Mouse (Mus musculus) intestine, embryonic 16.5 days (tissue): Measurements from ENCODE around the gene Gpbp1. TPM values are rescaled to one million over a fixed set of nuclear protein-coding genes. Genes with fewer than 3 reads are reported as not detected.

Experiments
- ATAC-seq: fragments of 200-750 bp; cut with Nextera tagmentation; 2 replicates; pipeline ENCODE4 v1.8.0; 2017; ENCODE audit warnings: moderate TSS enrichment, moderate library complexity
- H3K27ac ChIP-seq: fragments of 300-500 bp; sonication (generic); 2 replicates; pipeline ENCODE4 v1.5.1; 2014; ENCODE audit warnings: mild to moderate bottlenecking, low read length
- H3K27me3 ChIP-seq: fragments of 300-500 bp; sonication (generic); replicated peaks from 2 replicates; pipeline ENCODE4 v1.6.1; 2014; ENCODE audit warnings: low read length, control low read depth, mixed read lengths; ENCODE audit not compliant: control insufficient read depth, insufficient read depth
- H3K36me3 ChIP-seq: fragments of 300-500 bp; sonication (generic); 2 replicates; pipeline ENCODE4 v1.6.1; 2014; ENCODE audit warnings: low read length, control low read depth; ENCODE audit not compliant: control insufficient read depth, insufficient read depth
- H3K4me1 ChIP-seq: fragments of 300-500 bp; sonication (generic); 2 replicates; pipeline ENCODE4 v1.6.1; 2014; ENCODE audit warnings: low read length, control low read depth, mixed read lengths; ENCODE audit not compliant: control insufficient read depth, insufficient read depth
- H3K4me2 ChIP-seq: fragments of 300-500 bp; sonication (generic); 2 replicates; pipeline ENCODE4 v1.6.1; 2014; ENCODE audit warnings: low read depth, low read length, control low read depth
- H3K4me3 ChIP-seq: fragments of 300-500 bp; sonication (generic); 2 replicates; pipeline ENCODE4 v1.5.1; 2014; ENCODE audit warnings: mild to moderate bottlenecking, low read length
- H3K9ac ChIP-seq: fragments of 300-500 bp; sonication (generic); 2 replicates; pipeline ENCODE4 v1.6.1; 2014; ENCODE audit warnings: low read depth, low read length
- H3K9me3 ChIP-seq: fragments of 300-500 bp; sonication (generic); 2 replicates; pipeline ENCODE4 v1.6.1; 2016; ENCODE audit warnings: low read length, control low read depth; ENCODE audit not compliant: control insufficient read depth
- WGBS: fragments of 180-500 bp; shearing (Covaris S2); extraction: QIAGEN DNeasy Blood & Tissue Kit; methylation state at CpG from one replicate; pipeline ENCODE4 v1.1.7; 2014; 5-methylcytosine and 5-hydroxymethylcytosine counted together
- polyA plus RNA-seq: library from polyadenylated mRNA; unstranded; fragments of >200 nt; fragmentation: Nextera tagmentation; extraction: Ambion mirVana; gene quantifications from 2 replicates; pipeline ENCODE4 v1.2.1, GENCODE M21; 2015

Gene Gpbp1
- polyA plus RNA-seq, 1 experiment from 2014 or later: 63.0 TPM

DNA sequence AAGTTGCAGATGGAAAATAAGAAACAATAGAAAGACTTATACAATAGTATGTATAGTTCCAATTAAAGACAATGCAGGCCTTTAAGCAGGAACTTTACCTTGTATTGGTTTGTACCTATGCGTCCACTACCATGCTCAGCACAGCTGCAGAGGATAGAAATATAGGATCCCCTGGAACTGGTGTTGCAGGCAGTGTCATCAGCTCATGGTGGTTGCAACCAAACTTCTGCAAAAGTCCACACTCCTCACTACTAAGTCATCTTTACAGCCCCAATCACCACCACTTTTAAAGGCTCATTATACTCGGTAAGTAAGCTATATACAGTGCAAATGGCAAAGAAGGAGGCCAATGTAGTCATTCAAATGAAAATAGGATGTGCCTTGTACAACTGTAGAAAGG is 12.2 kb downstream of the Gpbp1 start:
- Histone ChIP-seq H3K4me2 (no peak overlapping the region), H3K27ac (no peak overlapping the region), H3K27me3 (no peaks in the 10 kb centered on the region), H3K36me3 (0 out of 2 replicates have a peak, but pooled peaks cover 2% of the 10 kb centered on the region), H3K9ac (no peak overlapping the region), H3K4me1 (peaks cover 6% of the 10 kb centered on the region), H3K9me3 (no peaks in the 10 kb centered on the region), H3K4me3 (no peak overlapping the region)
- ATAC-seq: no peak
- 84% methylated on average over 2 of the region's 2 CpGs for WGBS

DNA sequence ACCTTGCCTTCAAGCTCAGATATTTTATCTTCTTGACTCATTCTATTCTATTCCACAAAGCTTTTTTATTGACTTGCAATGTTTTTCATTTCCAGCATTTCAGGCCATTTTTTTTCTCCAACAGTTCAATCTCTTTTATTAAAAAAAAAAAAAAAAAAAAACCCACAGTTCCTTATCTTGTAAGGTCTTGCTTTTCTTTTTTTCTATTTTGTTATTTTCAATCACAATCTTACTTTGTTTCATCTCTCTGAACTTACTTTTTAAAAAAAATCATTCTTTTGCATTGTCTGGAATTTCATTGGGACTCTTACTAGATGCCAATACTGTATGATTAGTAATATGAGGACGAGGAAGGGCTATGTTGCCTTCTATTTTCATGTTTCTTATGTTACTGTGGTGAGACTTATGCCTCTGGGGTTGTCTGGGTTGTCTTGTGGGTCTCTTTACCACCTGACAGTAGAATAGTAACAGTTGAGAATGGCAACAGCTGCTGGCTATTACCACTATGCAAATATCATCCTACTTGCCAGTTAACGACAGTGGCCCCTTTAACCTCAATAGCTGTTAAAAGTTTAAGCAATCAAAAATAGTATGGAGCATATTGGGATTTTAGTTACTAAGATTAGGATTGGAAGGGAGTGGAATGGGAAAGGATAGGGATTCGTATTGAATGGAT is 19.2 kb downstream of the Gpbp1 start:
- H3K4me2 ChIP-seq: no peak overlapping the region
- no peak overlapping the region for H3K4me3 ChIP-seq
- H3K9me3 ChIP-seq: no peaks in the 10 kb centered on the region
- no peaks in the 10 kb centered on the region for H3K27me3 ChIP-seq
- ATAC-seq: no peak
- 79% methylated on average over 3 of the region's 3 CpGs for WGBS
- no peak overlapping the region for H3K9ac ChIP-seq
- H3K4me1 ChIP-seq: peaks cover 6% of the 10 kb centered on the region
- H3K36me3 ChIP-seq: peaks cover 5% of the 10 kb centered on the region; the same call in 1 of the 2 replicates
- no peak overlapping the region for H3K27ac ChIP-seq

DNA sequence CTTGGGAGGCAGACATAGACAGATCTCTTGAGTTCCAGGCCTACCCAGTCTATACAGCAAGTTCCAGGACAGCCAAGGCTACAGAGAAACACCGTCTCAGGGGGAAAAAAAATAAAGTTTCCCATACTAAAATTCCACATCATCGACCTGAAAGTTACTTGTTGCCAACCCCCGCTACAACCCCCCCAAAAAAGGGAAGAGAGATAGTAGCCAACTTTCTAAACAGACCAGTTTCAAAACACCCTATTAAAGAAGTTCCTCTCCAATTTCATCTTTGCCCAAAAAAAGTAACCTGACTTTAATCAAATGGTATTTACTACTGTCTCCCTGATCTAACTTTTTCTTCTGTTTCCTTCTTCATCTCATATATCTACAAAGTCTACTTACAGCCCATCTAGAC is 22.6 kb downstream of the Gpbp1 start:
- Histone ChIP-seq H3K4me1 (0 out of 2 replicates have a peak, but pooled peaks cover 4% of the 10 kb centered on the region), H3K9ac (no peak overlapping the region), H3K27ac (no peak overlapping the region), H3K36me3 (peaks cover 5% of the 10 kb centered on the region; the same call in 1 of the 2 replicates), H3K9me3 (no peaks in the 10 kb centered on the region), H3K4me3 (no peak overlapping the region), H3K4me2 (no peak overlapping the region), H3K27me3 (no peaks in the 10 kb centered on the region)
- 93% methylated on average over 3 of the region's 3 CpGs for WGBS
- no peak for ATAC-seq

DNA sequence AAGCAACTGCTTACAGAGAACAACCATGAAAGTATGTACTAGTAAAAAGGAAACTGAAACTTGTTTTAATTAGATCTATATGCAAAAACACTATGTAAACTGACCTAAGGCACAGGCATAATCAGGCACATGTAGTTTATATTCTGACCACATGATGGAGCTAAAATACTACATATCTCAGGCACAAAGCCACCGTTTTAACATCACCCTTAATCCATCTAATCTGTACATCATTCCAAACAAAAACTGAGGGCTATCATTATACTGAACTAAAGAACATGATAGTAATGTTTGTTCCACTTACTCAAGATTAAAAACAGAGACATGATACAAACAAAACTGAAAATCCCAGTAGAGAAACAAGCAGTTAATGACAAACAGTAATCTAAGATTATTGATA is 28.5 kb downstream of the Gpbp1 start:
- 2% methylated on average over 1 of the region's 1 CpGs for WGBS

DNA sequence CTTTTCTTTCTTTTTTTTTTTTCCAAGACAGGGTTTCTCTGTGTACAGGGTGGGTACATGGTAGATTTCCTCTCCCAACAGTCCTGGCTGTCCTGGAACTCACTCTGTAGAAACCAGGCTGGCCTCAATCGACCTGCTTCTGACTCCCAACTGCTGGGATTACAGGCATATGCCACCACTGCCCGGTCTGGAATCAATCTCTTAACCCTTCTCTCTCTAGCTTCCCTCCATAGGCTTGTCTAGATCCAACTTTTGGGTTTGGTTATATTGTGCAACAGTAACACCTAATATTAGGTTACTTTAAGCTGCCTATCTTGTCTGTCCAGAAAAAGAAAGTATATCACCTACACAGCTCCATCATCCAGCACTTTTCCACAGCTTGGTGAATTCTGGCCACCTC is 33.1 kb downstream of the Gpbp1 start:
- H3K9ac ChIP-seq: no peak overlapping the region
- H3K36me3 ChIP-seq: peaks cover 6% of the 10 kb centered on the region; the same call in 1 of the 2 replicates
- 66% methylated on average over 2 of the region's 2 CpGs for WGBS
- H3K4me2 ChIP-seq: no peak overlapping the region
- H3K27me3 ChIP-seq: no peaks in the 10 kb centered on the region
- ATAC-seq: no peak
- no peaks in the 10 kb centered on the region for H3K4me1 ChIP-seq
- no peak overlapping the region for H3K27ac ChIP-seq
- no peaks in the 10 kb centered on the region for H3K9me3 ChIP-seq
- no peak overlapping the region for H3K4me3 ChIP-seq

More for the DNA sequence above, 28.5 kb downstream of the Gpbp1 start:
- H3K27me3 ChIP-seq: no peaks in the 10 kb centered on the region
- H3K36me3 ChIP-seq: no peaks in the 10 kb centered on the region
- H3K9me3 ChIP-seq: no peaks in the 10 kb centered on the region
- no peak overlapping the region for H3K4me3 ChIP-seq
- H3K4me2 ChIP-seq: no peak overlapping the region
- 0 out of 2 replicates have a peak, but pooled peaks cover 4% of the 10 kb centered on the region for H3K4me1 ChIP-seq
- no peak overlapping the region for H3K27ac ChIP-seq
- ATAC-seq: no peak
- no peak overlapping the region for H3K9ac ChIP-seq

DNA sequence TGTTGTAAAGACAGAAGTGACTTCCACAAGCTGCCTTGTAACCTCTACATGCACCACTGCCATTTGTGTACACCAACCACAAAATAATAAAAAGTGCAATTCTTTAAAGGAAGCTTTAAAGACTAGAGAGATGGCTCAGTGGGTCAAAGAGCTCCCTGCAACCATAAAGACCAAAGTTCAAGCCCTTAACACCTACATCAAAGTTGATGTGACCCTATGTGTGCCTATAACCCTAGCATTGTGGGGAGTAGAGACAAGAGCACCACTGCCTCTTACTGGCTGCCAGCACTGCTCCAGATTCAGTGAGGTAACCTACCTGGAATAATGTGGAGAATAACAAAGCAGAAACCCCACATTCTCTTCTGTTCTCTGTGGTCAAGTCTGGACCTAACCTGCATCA is 45.6 kb downstream of the Gpbp1 start:
- no peaks in the 10 kb centered on the region for H3K9me3 ChIP-seq
- H3K36me3 ChIP-seq: no peaks in the 10 kb centered on the region
- H3K4me1 ChIP-seq: no peaks in the 10 kb centered on the region
- H3K27ac ChIP-seq: no peak overlapping the region
- no peak overlapping the region for H3K4me3 ChIP-seq
- H3K27me3 ChIP-seq: no peaks in the 10 kb centered on the region
- no peak overlapping the region for H3K4me2 ChIP-seq
- peak; percentile 53; the same call in 1 of the 2 replicates for ATAC-seq
- H3K9ac ChIP-seq: no peak overlapping the region

DNA sequence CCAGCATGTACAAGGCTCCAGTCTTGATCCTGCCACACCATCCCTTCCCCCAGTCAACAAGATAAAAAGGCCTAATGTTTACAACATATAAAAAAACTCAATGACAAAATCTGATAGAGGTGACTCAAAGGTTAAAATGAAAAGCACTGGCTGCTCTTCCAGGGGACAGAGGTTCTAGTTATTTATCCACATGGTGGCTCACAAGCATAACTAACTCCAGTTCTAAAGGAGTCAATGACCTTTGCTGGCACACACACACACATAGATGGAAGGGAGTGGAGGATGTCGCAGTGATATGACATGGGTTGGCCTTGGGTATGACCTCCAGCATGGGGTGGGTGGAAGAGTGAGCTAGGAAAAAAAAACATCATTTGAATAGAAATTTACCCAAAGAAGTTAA is 58.7 kb downstream of the Gpbp1 start:
- no peak overlapping the region for H3K4me2 ChIP-seq
- no peak overlapping the region for H3K4me3 ChIP-seq
- no peak for ATAC-seq
- WGBS: 86% methylated on average over 1 of the region's 1 CpGs
- no peak overlapping the region for H3K27ac ChIP-seq
- peaks cover 14% of the 10 kb centered on the region; the same call in 1 of the 2 replicates for H3K36me3 ChIP-seq
- H3K9me3 ChIP-seq: no peaks in the 10 kb centered on the region
- H3K9ac ChIP-seq: no peak overlapping the region
- no peaks in the 10 kb centered on the region for H3K4me1 ChIP-seq
- no peaks in the 10 kb centered on the region for H3K27me3 ChIP-seq

DNA sequence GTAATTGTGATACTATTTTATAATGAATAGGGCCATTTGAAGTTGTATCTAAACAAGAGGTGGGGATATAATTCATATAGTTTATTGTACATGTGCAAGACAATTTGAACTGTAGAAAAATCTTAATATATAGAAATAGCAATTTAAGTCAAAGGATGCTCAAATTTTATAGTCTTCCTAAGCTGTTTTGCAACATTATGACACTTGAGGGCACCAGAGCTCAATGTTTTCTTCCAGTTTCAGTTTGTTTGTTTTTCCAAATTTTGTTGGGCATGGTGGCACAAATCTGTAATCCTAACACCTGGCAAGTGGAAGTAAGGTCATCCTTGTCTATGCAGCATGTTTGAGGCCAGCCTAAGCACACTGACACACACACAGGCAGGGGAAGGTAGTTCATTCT is 68.6 kb downstream of the Gpbp1 start:
- no peak for ATAC-seq
- H3K9me3 ChIP-seq: no peaks in the 10 kb centered on the region
- no peaks in the 10 kb centered on the region for H3K27me3 ChIP-seq
- H3K27ac ChIP-seq: no peak overlapping the region
- no peaks in the 10 kb centered on the region for H3K4me1 ChIP-seq
- no peak overlapping the region for H3K4me3 ChIP-seq
- peaks cover 3% of the 10 kb centered on the region; the same call in 1 of the 2 replicates for H3K36me3 ChIP-seq
- no peak overlapping the region for H3K4me2 ChIP-seq
- H3K9ac ChIP-seq: no peak overlapping the region

DNA sequence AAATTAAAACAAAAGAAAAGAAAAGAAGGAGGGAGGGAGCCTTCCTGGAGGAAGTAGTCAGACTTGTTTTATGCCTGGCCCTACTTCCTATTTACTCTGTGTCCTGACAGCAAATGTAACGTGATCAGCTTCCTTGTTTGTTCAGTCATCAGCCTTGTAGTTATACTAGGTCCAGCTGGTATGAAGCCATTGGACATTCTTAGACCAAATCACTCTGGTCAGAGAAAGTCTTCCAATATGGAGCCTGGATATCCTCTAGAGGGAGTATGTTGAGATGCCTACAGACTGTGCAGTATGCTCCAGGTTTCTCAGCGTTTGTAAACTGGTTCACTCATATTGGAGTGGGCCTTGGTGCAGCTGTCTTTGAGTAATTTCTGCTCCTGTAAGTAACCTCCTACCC is 71.8 kb downstream of the Gpbp1 start:
- H3K9ac ChIP-seq: no peak overlapping the region
- no peaks in the 10 kb centered on the region for H3K36me3 ChIP-seq
- H3K4me2 ChIP-seq: no peak overlapping the region
- H3K4me3 ChIP-seq: no peak overlapping the region
- no peaks in the 10 kb centered on the region for H3K27me3 ChIP-seq
- no peaks in the 10 kb centered on the region for H3K9me3 ChIP-seq
- ATAC-seq: no peak; the same call in 1 of the 2 replicates
- no peak overlapping the region for H3K27ac ChIP-seq
- WGBS: 52% methylated on average over 2 of the region's 2 CpGs
- no peaks in the 10 kb centered on the region for H3K4me1 ChIP-seq

DNA sequence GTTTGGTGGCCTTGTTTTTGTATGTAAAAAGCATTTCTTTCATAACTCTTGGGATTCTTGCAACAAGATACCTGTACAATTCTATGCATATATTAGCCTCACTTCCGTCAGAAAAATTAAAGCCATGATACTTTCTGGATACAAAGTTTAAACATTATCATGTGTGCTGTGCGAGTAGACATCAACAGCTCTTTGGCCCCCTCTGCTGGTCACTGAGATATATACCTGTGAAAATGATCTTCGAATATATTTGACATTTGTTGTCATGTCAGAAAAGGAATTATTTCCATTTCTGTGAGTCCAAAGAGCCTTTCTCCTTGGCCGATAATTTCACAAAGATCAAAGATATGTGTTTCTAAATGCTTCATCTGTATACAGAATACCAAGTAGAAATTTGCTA is 76.8 kb downstream of the Gpbp1 start:
- Histone ChIP-seq H3K36me3 (no peaks in the 10 kb centered on the region), H3K4me3 (no peak overlapping the region), H3K4me1 (0 out of 2 replicates have a peak, but pooled peaks cover 2% of the 10 kb centered on the region), H3K9me3 (no peaks in the 10 kb centered on the region), H3K27me3 (no peaks in the 10 kb centered on the region), H3K9ac (no peak overlapping the region), H3K4me2 (no peak overlapping the region), H3K27ac (no peak overlapping the region)
- ATAC-seq: no peak
- WGBS: 31% methylated on average over 4 of the region's 4 CpGs
